Mouse (Mus musculus): ENCODE measurements around the gene Ppm1l. TPM values are rescaled to one million over a fixed set of nuclear protein-coding genes. Genes with fewer than 3 reads are reported as not detected.
"Not testable (repeated sequence)": the region's sequence is repeated elsewhere in the genome, so short reads cannot be mapped to it uniquely, and the experiment has no call there.

Gene Ppm1l
- total RNA-seq, 2 experiments from 2014 or later = 23.6 to 24.5 TPM

- no peak for DNase-seq (ENCODE audit: low spot score)
- intact Hi-C loops (cut with DNase I) = no loop called here
Observed at GRCm38 (mm10) chr3:69422741-69423140, 106.1 kb downstream of the Ppm1l start.

- intact Hi-C loops (cut with DNase I) = no loop called here
- DNase-seq (ENCODE audit: low spot score) = no peak
Observed at GRCm38 (mm10) chr3:69423371-69423770, 106.7 kb downstream of the Ppm1l start.

- intact Hi-C loops (cut with DNase I) = not testable (repeated sequence)
Observed at GRCm38 (mm10) chr3:69424781-69425180, 108.1 kb downstream of the Ppm1l start.

GRCm38 (mm10) chr3:69427259-69427658 lies 110.6 kb downstream of the Ppm1l start:
- intact Hi-C loops (cut with DNase I) = no loop called here
- no peak for DNase-seq (ENCODE audit: low spot score)

More at GRCm38 (mm10) chr3:69424781-69425180, 108.1 kb downstream of the Ppm1l start:
- not testable (repeated sequence) for DNase-seq (ENCODE audit: low spot score)

GRCm38 (mm10) chr3:69428221-69428620 lies 111.6 kb downstream of the Ppm1l start:
- intact Hi-C loops (cut with DNase I) = no loop called here
- no peak for DNase-seq (ENCODE audit: low spot score)

GRCm38 (mm10) chr3:69429319-69429718 lies 112.7 kb downstream of the Ppm1l start:
- intact Hi-C loops (cut with DNase I) = no loop called here
- DNase-seq (ENCODE audit: low spot score) = no peak

GRCm38 (mm10) chr3:69433580-69433979 lies 116.9 kb downstream of the Ppm1l start:
- no peak for DNase-seq (ENCODE audit: low spot score)
- intact Hi-C loops (cut with DNase I) = no loop called here

- DNase-seq (ENCODE audit: low spot score) = no peak
- intact Hi-C loops (cut with DNase I) = no loop called here
Observed at GRCm38 (mm10) chr3:69438773-69439514, 122.3 kb downstream of the Ppm1l start.

GRCm38 (mm10) chr3:69440761-69441160 lies 124.1 kb downstream of the Ppm1l start:
- intact Hi-C loops (cut with DNase I) = no loop called here
- no peak for DNase-seq (ENCODE audit: low spot score)

GRCm38 (mm10) chr3:69446989-69447388 lies 130.3 kb downstream of the Ppm1l start:
- DNase-seq (ENCODE audit: low spot score) = no peak
- intact Hi-C loops (cut with DNase I) = no loop called here

GRCm38 (mm10) chr3:69449041-69449440 lies 132.4 kb downstream of the Ppm1l start:
- intact Hi-C loops (cut with DNase I) = no loop called here
- no peak for DNase-seq (ENCODE audit: low spot score)

GRCm38 (mm10) chr3:69454330-69454729 lies 137.7 kb downstream of the Ppm1l start:
- no peak for DNase-seq (ENCODE audit: low spot score)
- intact Hi-C loops (cut with DNase I) = no loop called here

- intact Hi-C loops (cut with DNase I) = no loop called here
- no peak for DNase-seq (ENCODE audit: low spot score)
Observed at GRCm38 (mm10) chr3:69456071-69456470, 139.4 kb downstream of the Ppm1l start.

GRCm38 (mm10) chr3:69458756-69459155 lies 142.1 kb downstream of the Ppm1l start:
- no peak for DNase-seq (ENCODE audit: low spot score)
- intact Hi-C loops (cut with DNase I) = no loop called here

GRCm38 (mm10) chr3:69461956-69462355 lies 145.3 kb downstream of the Ppm1l start:
- DNase-seq (ENCODE audit: low spot score) = no peak
- intact Hi-C loops (cut with DNase I) = no loop called here

GRCm38 (mm10) chr3:69465751-69466150 lies 149.1 kb downstream of the Ppm1l start:
- DNase-seq (ENCODE audit: low spot score) = no peak
- intact Hi-C loops (cut with DNase I) = no loop called here

GRCm38 (mm10) chr3:69468280-69469008 lies 151.8 kb downstream of the Ppm1l start:
- intact Hi-C loops (cut with DNase I) = no loop called here

GRCm38 (mm10) chr3:69469463-69470141 lies 152.9 kb downstream of the Ppm1l start:
- intact Hi-C loops (cut with DNase I) = no loop called here
- DNase-seq (ENCODE audit: low spot score) = no peak

More at GRCm38 (mm10) chr3:69468280-69469008, 151.8 kb downstream of the Ppm1l start:
- DNase-seq (ENCODE audit: low spot score) = no peak

GRCm38 (mm10) chr3:69470142-69470796 lies 153.6 kb downstream of the Ppm1l start:
- DNase-seq (ENCODE audit: low spot score) = no peak
- intact Hi-C loops (cut with DNase I) = no loop called here

- no peak for DNase-seq (ENCODE audit: low spot score)
- intact Hi-C loops (cut with DNase I) = no loop called here
Observed at GRCm38 (mm10) chr3:69475850-69476450, 159.3 kb downstream of the Ppm1l start.

Measured in heart, postnatal 25 days (tissue).